Mouse (Mus musculus) CH12.LX (cell line): ENCODE measurements around the gene Gm49380. TPM values are rescaled to one million over a fixed set of nuclear protein-coding genes. Genes with fewer than 3 reads are reported as not detected.

Experiments used
- DNase-seq: peaks from one replicate; pipeline ENCODE4 v3.0.0-alpha.2; 2013; ENCODE audit errors: extremely low read depth
- H3K27ac ChIP-seq: 2 replicates; pipeline ENCODE4 v1.5.1; 2012; ENCODE audit warnings: low read depth, mild to moderate bottlenecking, control low read depth, moderate library complexity; ENCODE audit not compliant: insufficient read depth
- H3K27me3 ChIP-seq: replicated peaks from 2 replicates; pipeline ENCODE3; 2012; ENCODE audit warnings: inconsistent platforms
- H3K36me3 ChIP-seq, 2 experiments: replicated peaks in 1 of 2; 2 replicates each; pipeline versions ENCODE3 to v1.6.1; 2012; ENCODE audit warnings: inconsistent platforms in 1 of 2, low read length in 1 of 2, mild to moderate bottlenecking in 1 of 2, mixed read lengths in 1 of 2, moderate library complexity in 1 of 2; ENCODE audit not compliant: control insufficient read depth in 1 of 2, insufficient read depth in 1 of 2
- H3K4me1 ChIP-seq, 2 experiments: 2 replicates each; pipeline ENCODE4 v1.6.1; 2012; ENCODE audit warnings: inconsistent platforms in 1 of 2, moderate library complexity in 1 of 2; ENCODE audit not compliant: insufficient read depth in 2 of 2, control insufficient read depth in 1 of 2
- H3K4me2 ChIP-seq: 2 replicates; pipeline ENCODE4 v1.6.1; 2012; ENCODE audit warnings: low read depth, mild to moderate bottlenecking, control low read depth; ENCODE audit not compliant: poor library complexity, insufficient read depth, severe bottlenecking
- H3K4me3 ChIP-seq, 3 experiments: fragments of 150-350 bp in 1 of 3; sonication (generic) in 1 of 3; replicated peaks in 1 of 3; 2 replicates each; pipeline versions ENCODE3 to v1.5.1; 2011 to 2012; ENCODE audit warnings: low read depth in 2 of 3, low read length in 2 of 3, mild to moderate bottlenecking in 2 of 3, moderate library complexity in 2 of 3, control low read depth in 1 of 3, improper control_type of control experiment in 1 of 3, inconsistent platforms in 1 of 3, mixed read lengths in 1 of 3; ENCODE audit not compliant: poor library complexity in 1 of 3
- H3K79me2 ChIP-seq: replicated peaks from 2 replicates; pipeline ENCODE4 v1.6.1; 2012; ENCODE audit warnings: mild to moderate bottlenecking, moderate library complexity; ENCODE audit not compliant: control insufficient read depth, poor library complexity, insufficient read depth, severe bottlenecking; ENCODE audit errors: extremely low read depth
- H3K9ac ChIP-seq: 2 replicates; pipeline ENCODE4 v1.6.1; 2012; ENCODE audit warnings: low read depth, mild to moderate bottlenecking, control low read depth, moderate library complexity; ENCODE audit not compliant: insufficient read depth
- H3K9me3 ChIP-seq: replicated peaks from 2 replicates; pipeline ENCODE3; 2012; ENCODE audit warnings: low read length, inconsistent platforms, mixed read lengths
- BHLHE40 ChIP-seq: IDR thresholded peaks from 2 replicates; pipeline ENCODE4 v1.6.1; 2011; ENCODE audit warnings: mild to moderate bottlenecking, low read depth, low read length, improper control_type of control experiment
- CHD1 ChIP-seq: IDR thresholded peaks from 2 replicates; pipeline ENCODE4 v1.6.1; 2012; ENCODE audit warnings: low read depth, low read length, improper control_type of control experiment, inconsistent platforms
- CHD2 ChIP-seq: IDR thresholded peaks from 2 replicates; pipeline ENCODE4 v1.6.1; 2011; ENCODE audit warnings: low read length, improper control_type of control experiment
- CTCF ChIP-seq, 2 experiments: IDR thresholded peaks in 1 of 2; conservative IDR thresholded peaks in 1 of 2; 2 replicates each; pipeline ENCODE4 v1.5.1; 2011 to 2012; ENCODE audit warnings: low read depth in 2 of 2, low read length in 2 of 2, improper control_type of control experiment in 1 of 2, inconsistent platforms in 1 of 2, mild to moderate bottlenecking in 1 of 2, moderate library complexity in 1 of 2
- E2F4 ChIP-seq: IDR thresholded peaks from 2 replicates; pipeline ENCODE4 v1.6.1; 2011; ENCODE audit warnings: low read depth, low read length, improper control_type of control experiment; ENCODE audit not compliant: insufficient replicate concordance
- ELF1 ChIP-seq: IDR thresholded peaks from 2 replicates; pipeline ENCODE4 v1.6.1; 2014; ENCODE audit warnings: low read depth, mild to moderate bottlenecking, inconsistent platforms, low read length, improper control_type of control experiment
- EP300 ChIP-seq: IDR thresholded peaks from 2 replicates; pipeline ENCODE4 v1.6.1; 2011; ENCODE audit warnings: low read length, improper control_type of control experiment
- ETS1 ChIP-seq: conservative IDR thresholded peaks from 2 replicates; pipeline ENCODE4 v1.6.1; 2012; ENCODE audit warnings: low read depth, mild to moderate bottlenecking, inconsistent platforms, low read length, improper control_type of control experiment, moderate library complexity
- GABPA ChIP-seq: IDR thresholded peaks from 2 replicates; pipeline ENCODE4 v1.6.1; 2012; ENCODE audit warnings: low read depth, low read length, improper control_type of control experiment, inconsistent platforms; ENCODE audit not compliant: insufficient replicate concordance
- HCFC1 ChIP-seq: IDR thresholded peaks from 2 replicates; pipeline ENCODE4 v1.6.1; 2012; ENCODE audit warnings: low read depth, mild to moderate bottlenecking, inconsistent platforms, low read length, improper control_type of control experiment
- IRF4 ChIP-seq: IDR thresholded peaks from 2 replicates; pipeline ENCODE4 v1.6.1; 2014; ENCODE audit warnings: low read depth, mild to moderate bottlenecking, inconsistent platforms, low read length, improper control_type of control experiment
- JUN ChIP-seq: IDR thresholded peaks from 2 replicates; pipeline ENCODE4 v1.6.1; 2011; ENCODE audit warnings: low read depth, mild to moderate bottlenecking, low read length, improper control_type of control experiment, moderate library complexity; ENCODE audit not compliant: insufficient read depth
- JUND ChIP-seq: conservative IDR thresholded peaks from 2 replicates; pipeline ENCODE4 v1.6.1; 2011; ENCODE audit warnings: low read depth, low read length, improper control_type of control experiment
- KAT2A ChIP-seq: IDR thresholded peaks from 2 replicates; pipeline ENCODE4 v1.6.1; 2012; ENCODE audit warnings: low read length, improper control_type of control experiment, inconsistent platforms; ENCODE audit not compliant: insufficient replicate concordance
- MAFK ChIP-seq: IDR thresholded peaks from 2 replicates; pipeline ENCODE4 v1.6.1; 2011; ENCODE audit warnings: low read length, improper control_type of control experiment; ENCODE audit not compliant: insufficient replicate concordance
- MAX ChIP-seq: IDR thresholded peaks from 2 replicates; pipeline ENCODE4 v1.6.1; 2011; ENCODE audit warnings: low read length, improper control_type of control experiment
- MAZ ChIP-seq: IDR thresholded peaks from 2 replicates; pipeline ENCODE4 v1.6.1; 2012; ENCODE audit warnings: low read depth, mild to moderate bottlenecking, inconsistent platforms, low read length, improper control_type of control experiment, moderate library complexity
- MEF2A ChIP-seq: IDR thresholded peaks from 2 replicates; pipeline ENCODE4 v1.6.1; 2014; ENCODE audit warnings: low read depth, mild to moderate bottlenecking, inconsistent platforms, low read length, improper control_type of control experiment, borderline replicate concordance
- MXI1 ChIP-seq: IDR thresholded peaks from 2 replicates; pipeline ENCODE4 v1.6.1; 2011; ENCODE audit warnings: mild to moderate bottlenecking, low read depth, low read length, improper control_type of control experiment
- NELFE ChIP-seq: IDR thresholded peaks from 2 replicates; pipeline ENCODE4 v1.6.1; 2011; ENCODE audit warnings: low read depth, low read length, improper control_type of control experiment
- NRF1 ChIP-seq: IDR thresholded peaks from 2 replicates; pipeline ENCODE4 v1.6.1; 2014; ENCODE audit warnings: low read depth, mild to moderate bottlenecking, inconsistent platforms, low read length, improper control_type of control experiment, moderate library complexity
- PAX5 ChIP-seq: IDR thresholded peaks from 2 replicates; pipeline ENCODE4 v1.6.1; 2012; ENCODE audit warnings: low read length, inconsistent platforms, mixed read lengths
- POLR2A ChIP-seq: IDR thresholded peaks from 2 replicates; pipeline ENCODE4 v1.6.1; 2011; ENCODE audit warnings: low read depth, mild to moderate bottlenecking, improper control_type of control experiment, low read length
- POLR2AphosphoS2 ChIP-seq: IDR thresholded peaks from 2 replicates; pipeline ENCODE4 v1.6.1; 2011; ENCODE audit warnings: low read depth, low read length, improper control_type of control experiment
- RAD21 ChIP-seq: IDR thresholded peaks from 2 replicates; pipeline ENCODE4 v1.6.1; 2011; ENCODE audit warnings: low read depth, mild to moderate bottlenecking, low read length, improper control_type of control experiment, moderate library complexity
- RCOR1 ChIP-seq: conservative IDR thresholded peaks from 2 replicates; pipeline ENCODE4 v1.6.1; 2012; ENCODE audit warnings: low read depth, mild to moderate bottlenecking, inconsistent platforms, low read length, improper control_type of control experiment
- SIN3A ChIP-seq: IDR thresholded peaks from 2 replicates; pipeline ENCODE4 v1.6.1; 2012; ENCODE audit warnings: low read length, improper control_type of control experiment, inconsistent platforms
- SMC3 ChIP-seq: IDR thresholded peaks from 2 replicates; pipeline ENCODE4 v1.6.1; 2011; ENCODE audit warnings: low read depth, low read length, improper control_type of control experiment
- TCF12 ChIP-seq: IDR thresholded peaks from 2 replicates; pipeline ENCODE4 v1.6.1; 2014; ENCODE audit warnings: low read depth, mild to moderate bottlenecking, inconsistent platforms, low read length, improper control_type of control experiment
- USF1 ChIP-seq: IDR thresholded peaks from 2 replicates; pipeline ENCODE4 v1.6.1; 2014; ENCODE audit warnings: low read depth, mild to moderate bottlenecking, inconsistent platforms, low read length, improper control_type of control experiment
- ZC3H11A ChIP-seq: IDR thresholded peaks from 2 replicates; pipeline ENCODE4 v1.6.1; 2012; ENCODE audit warnings: low read depth, mild to moderate bottlenecking, inconsistent platforms, low read length, improper control_type of control experiment
- ZKSCAN1 ChIP-seq: IDR thresholded peaks from 2 replicates; pipeline ENCODE4 v1.6.1; 2012; ENCODE audit warnings: low read depth, inconsistent platforms, low read length, improper control_type of control experiment, borderline replicate concordance
- ZMIZ1 ChIP-seq: IDR thresholded peaks from 2 replicates; pipeline ENCODE4 v1.6.1; 2012; ENCODE audit warnings: low read depth, mild to moderate bottlenecking, inconsistent platforms, low read length, improper control_type of control experiment
- ZNF384 ChIP-seq: IDR thresholded peaks from 2 replicates; pipeline ENCODE4 v1.6.1; 2012; ENCODE audit warnings: low read depth, low read length, improper control_type of control experiment, inconsistent platforms
- dilution Hi-C: fragments of 300-500 bp; cut with MboI; formaldehyde crosslinking; loops from 2 replicates; pipeline ENCODE4 v1.14.3; 2020; ENCODE audit warnings: low sequenced_read_pairs; ENCODE audit not compliant: extremely low pct_unique_long_range_greater_than_20kb, extremely low pct_ligation_motif_present
- in situ Hi-C: fragments of 300-500 bp; cut with MboI; formaldehyde crosslinking; loops from 3 replicates; pipeline ENCODE4 v1.14.3; 2019; ENCODE audit warnings: low sequenced_read_pairs, low pct_ligation_motif_present, low pct_unique_long_range_greater_than_20kb, mixed read lengths
- polyA plus RNA-seq: library from polyadenylated mRNA; unstranded; fragments of >175 nt; gene quantifications from 2 replicates; pipeline ENCODE4 v1.2.1, GENCODE M21; 2012; ENCODE audit warnings: low read depth; ENCODE audit not compliant: insufficient read length
- total RNA-seq, 2 experiments: library from RNA; depleted of rRNA; stranded (reverse); fragments of 300-350 nt in 1 of 2; fragments of >200 nt in 1 of 2; gene quantifications; 2 replicates each; pipeline ENCODE4 v1.2.3; 2012 to 2014

The Gm49380 gene
- total and polyA plus RNA-seq, 3 experiments: not detected

DNA sequence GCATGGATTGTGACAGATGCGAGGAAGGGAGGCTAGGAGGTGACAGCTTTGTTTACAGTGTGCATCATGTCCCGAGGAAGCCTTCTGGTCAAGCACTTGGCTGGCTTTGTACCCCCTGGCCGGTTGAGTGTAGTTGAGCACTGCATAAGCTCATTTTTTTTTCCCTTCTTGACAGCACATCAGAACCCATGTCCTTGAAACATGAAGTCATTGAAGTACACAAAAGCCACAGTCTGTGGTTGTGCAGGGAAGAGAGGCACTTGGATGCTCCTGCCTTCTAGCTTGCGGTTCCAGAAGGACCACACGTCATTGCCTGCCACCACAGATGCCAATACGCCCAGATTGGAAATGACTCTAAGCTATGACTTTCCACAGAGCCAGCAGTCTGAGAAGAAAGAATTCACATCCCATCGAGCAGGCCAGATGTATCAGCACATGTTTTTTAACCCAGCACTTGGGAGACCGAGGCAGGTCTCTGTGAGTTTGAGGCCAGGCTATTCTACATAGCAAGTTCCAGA lies 6.7 kb upstream of the Gm49380 start:
- Histone ChIP-seq H3K9me3 (no peaks in the 10 kb centered on the region), H3K36me3 (no peaks in the 10 kb centered on the region), H3K4me1 (peaks cover 7 to 37% of the 10 kb centered on the region in 2 experiments; a peak in 3 of 4 replicates), H3K27ac (no peak overlapping the region), H3K9ac (no peak overlapping the region), H3K79me2 (no peaks in the 10 kb centered on the region), H3K4me3 (no peak overlapping the region), H3K4me2 (no peak overlapping the region), H3K27me3 (no peaks in the 10 kb centered on the region)
- TF ChIP-seq TCF12 (no peak), BHLHE40 (0 out of 2 replicates have a peak, but pooled peaks have one; percentile 12)
- in situ Hi-C loops (loop anchor here (10.0 kb wide), 1 partner anchor 145 kb away; the partner anchor contains the start of gene Nlrx1), dilution Hi-C loops (no loop called here)
- DNase-seq: no peak

DNA sequence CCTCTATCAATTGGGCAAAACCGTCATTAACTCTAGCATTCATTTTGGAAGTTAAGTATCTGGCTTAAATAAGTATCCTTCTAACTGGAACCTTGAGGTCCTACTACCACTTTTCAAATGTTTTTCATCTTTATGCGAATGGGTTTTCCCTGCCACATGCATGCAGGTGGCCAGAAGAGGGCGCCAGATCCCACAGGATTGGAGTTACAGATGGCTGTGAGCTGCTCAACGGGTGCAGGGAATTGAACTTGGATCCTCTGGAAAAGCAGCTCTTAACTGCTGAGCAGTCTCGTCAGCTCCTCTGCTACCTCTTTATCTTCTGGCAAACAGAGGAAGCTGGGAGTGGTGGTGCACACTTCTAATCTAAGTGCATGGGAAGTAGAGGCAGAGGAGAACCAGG lies 5.7 kb upstream of the Gm49380 start:
- H3K4me1 ChIP-seq: peaks cover 9 to 45% of the 10 kb centered on the region in 2 experiments; a peak in 3 of 4 replicates
- H3K4me2 ChIP-seq: no peak overlapping the region
- in situ Hi-C loops (no loop called here), dilution Hi-C loops (no loop called here)
- DNase-seq: peak; percentile 55
- H3K36me3 ChIP-seq: no peaks in the 10 kb centered on the region
- no peaks in the 10 kb centered on the region for H3K27me3 ChIP-seq
- no peaks in the 10 kb centered on the region; the same call in 1 of the 2 replicates for H3K79me2 ChIP-seq
- H3K9me3 ChIP-seq: no peaks in the 10 kb centered on the region
- H3K9ac ChIP-seq: no peak overlapping the region
- H3K27ac ChIP-seq: no peak overlapping the region
- H3K4me3 ChIP-seq: no peak overlapping the region
- TF ChIP-seq ETS1: no peak
- no peak for TF ChIP-seq ELF1
- TF ChIP-seq USF1: no peak
- no peak for TF ChIP-seq MAX
- no peak for TF ChIP-seq BHLHE40
- no peak for TF ChIP-seq RCOR1
- TF ChIP-seq SIN3A: no peak
- no peak for TF ChIP-seq MAFK
- no peak for TF ChIP-seq CHD2
- TF ChIP-seq POLR2AphosphoS2: no peak
- TF ChIP-seq SMC3: peak; percentile 30; the same call in 1 of the 2 replicates
- TF ChIP-seq GABPA: no peak
- TF ChIP-seq IRF4: no peak
- no peak for TF ChIP-seq MAZ
- TF ChIP-seq CHD1: no peak
- TF ChIP-seq HCFC1: no peak
- TF ChIP-seq CTCF (conservative IDR thresholded peaks at IDR 0.05 in 1 of 2, IDR thresholded peaks at IDR 0.05 in 1 of 2; ENCODE audit: low read depth in 2 of 2, low read length in 2 of 2): peak; percentile 70
- TF ChIP-seq ZKSCAN1: no peak
- TF ChIP-seq JUN: no peak
- TF ChIP-seq PAX5: no peak
- TF ChIP-seq E2F4: no peak
- TF ChIP-seq KAT2A: no peak
- TF ChIP-seq NRF1: no peak
- TF ChIP-seq ZC3H11A: no peak
- TF ChIP-seq MXI1: no peak
- no peak for TF ChIP-seq EP300
- TF ChIP-seq ZNF384: peak; percentile 32; the same call in 1 of the 2 replicates
- TF ChIP-seq NELFE: no peak
- TF ChIP-seq POLR2A: no peak
- no peak for TF ChIP-seq MEF2A
- no peak for TF ChIP-seq ZMIZ1
- no peak for TF ChIP-seq JUND
- TF ChIP-seq RAD21: peak; percentile 48
